Mouse (Mus musculus) heart, postnatal 0 days (tissue): Measurements from ENCODE around the gene Cask. TPM values are rescaled to one million over a fixed set of nuclear protein-coding genes. Genes with fewer than 3 reads are reported as not detected.
"Not testable (repeated sequence)": the region's sequence is repeated elsewhere in the genome, so short reads cannot be mapped to it uniquely, and the experiment has no call there.

ENCODE experiments used
- ATAC-seq: fragments of 200-750 bp; cut with Nextera tagmentation; 2 replicates; pipeline ENCODE4 v1.8.0; 2017; ENCODE audit warnings: low read depth, moderate number of reproducible peaks, moderate library complexity; ENCODE audit not compliant: insufficient read depth
- DNase-seq: peaks from one replicate; pipeline ENCODE4 v3.0.0-alpha.2; 2016; ENCODE audit warnings: low spot score
- H3K27ac ChIP-seq: fragments of 300-500 bp; sonication (generic); 2 replicates; pipeline ENCODE4 v1.5.1; 2014; ENCODE audit warnings: low read depth, mild to moderate bottlenecking
- H3K27me3 ChIP-seq: fragments of 300-500 bp; sonication (generic); 2 replicates; pipeline ENCODE4 v1.6.1; 2014; ENCODE audit warnings: low read length, mixed read lengths; ENCODE audit not compliant: control insufficient read depth, insufficient read depth
- H3K36me3 ChIP-seq: fragments of 300-500 bp; sonication (generic); replicated peaks from 2 replicates; pipeline ENCODE4 v1.6.1; 2014; ENCODE audit warnings: low read length, mixed read lengths; ENCODE audit not compliant: control insufficient read depth, insufficient read depth
- H3K4me1 ChIP-seq: fragments of 300-500 bp; sonication (generic); 2 replicates; pipeline ENCODE4 v1.6.1; 2014; ENCODE audit warnings: antibody characterized with exemption; ENCODE audit not compliant: control insufficient read depth, insufficient read depth
- H3K4me2 ChIP-seq: fragments of 300-500 bp; sonication (generic); 2 replicates; pipeline ENCODE4 v1.6.1; 2014; ENCODE audit warnings: low read depth, mild to moderate bottlenecking, low read length, moderate library complexity
- H3K4me3 ChIP-seq: fragments of 300-500 bp; sonication (generic); 2 replicates; pipeline ENCODE4 v1.5.1; 2014; ENCODE audit warnings: low read depth, low read length
- H3K9ac ChIP-seq: fragments of 300-500 bp; sonication (generic); replicated peaks from 2 replicates; pipeline ENCODE4 v1.6.1; 2014; ENCODE audit warnings: low read depth, low read length, mixed read lengths
- H3K9me3 ChIP-seq: fragments of 300-500 bp; sonication (generic); replicated peaks from 2 replicates; pipeline ENCODE4 v1.6.1; 2016; ENCODE audit warnings: low read length; ENCODE audit not compliant: control insufficient read depth
- CTCF ChIP-seq: IDR thresholded peaks from 2 replicates; pipeline ENCODE4 v1.5.1; 2016; ENCODE audit warnings: antibody characterized with exemption, control low read depth, low read depth
- EP300 ChIP-seq: IDR thresholded peaks from 2 replicates; pipeline ENCODE4 v1.6.1; 2016; ENCODE audit warnings: antibody characterized with exemption, low read depth
- WGBS: fragments of 180-500 bp; shearing (Covaris S2); extraction: QIAGEN DNeasy Blood & Tissue Kit; methylation state at CpG from one replicate; pipeline ENCODE4 v1.1.7; 2014; 5-methylcytosine and 5-hydroxymethylcytosine counted together
- polyA plus RNA-seq: library from polyadenylated mRNA; unstranded; fragments of >200 nt; fragmentation: Nextera tagmentation; extraction: Ambion mirVana; gene quantifications from 2 replicates; pipeline ENCODE4 v1.2.1, GENCODE M21; 2015
- total RNA-seq: library from RNA; depleted of rRNA; stranded (reverse); fragments of >200 nt; gene quantifications from 2 replicates; pipeline ENCODE4 v1.2.3, GENCODE M21; 2014; ENCODE audit warnings: low replicate concordance

Cask gene
- total and polyA plus RNA-seq, 2 experiments from 2014 or later, result 4.5 to 23.1 TPM

GRCm38 (mm10) chrX:13822792-13823191 lies 28.4 kb downstream of the Cask start:
- H3K27me3 ChIP-seq, result no peaks in the 10 kb centered on the region
- TF ChIP-seq CTCF, result no peak
- no peak for TF ChIP-seq EP300
- 58% methylated on average over 1 of the region's 1 CpGs for whole genome bisulfite sequencing

GRCm38 (mm10) chrX:13798754-13799153 lies 52.4 kb downstream of the Cask start:
- 47% methylated on average over 2 of the region's 2 CpGs for whole genome bisulfite sequencing
- no peaks in the 10 kb centered on the region for H3K27me3 ChIP-seq
- no peaks in the 10 kb centered on the region for H3K9me3 ChIP-seq
- no peak overlapping the region for H3K4me3 ChIP-seq
- no peak for ATAC-seq
- no peak for TF ChIP-seq CTCF
- no peak for TF ChIP-seq EP300
- no peak overlapping the region for H3K4me2 ChIP-seq
- no peaks in the 10 kb centered on the region for H3K4me1 ChIP-seq
- no peak for DNase-seq
- no peak overlapping the region for H3K27ac ChIP-seq
- no peaks in the 10 kb centered on the region for H3K36me3 ChIP-seq
- H3K9ac ChIP-seq, result no peak overlapping the region

More at GRCm38 (mm10) chrX:13822792-13823191, 28.4 kb downstream of the Cask start:
- no peak overlapping the region for H3K27ac ChIP-seq
- H3K9me3 ChIP-seq, result no peaks in the 10 kb centered on the region
- no peak overlapping the region for H3K4me3 ChIP-seq
- no peak overlapping the region for H3K4me2 ChIP-seq
- no peaks in the 10 kb centered on the region for H3K36me3 ChIP-seq
- DNase-seq (no peak), ATAC-seq (no peak)
- no peaks in the 10 kb centered on the region for H3K4me1 ChIP-seq
- H3K9ac ChIP-seq, result no peak overlapping the region

- Histone ChIP-seq H3K4me1 (no peaks in the 10 kb centered on the region), H3K9me3 (no peaks in the 10 kb centered on the region), H3K9ac (no peak overlapping the region), H3K27ac (no peak overlapping the region), H3K4me2 (no peak overlapping the region), H3K4me3 (no peak overlapping the region), H3K36me3 (no peaks in the 10 kb centered on the region), H3K27me3 (no peaks in the 10 kb centered on the region)
- WGBS, result 85% methylated on average over 1 of the region's 1 CpGs
- TF ChIP-seq EP300 (no peak), CTCF (no peak)
- ATAC-seq, result no peak
- DNase-seq, result no peak
Observed at GRCm38 (mm10) chrX:13765672-13766071, 85.5 kb downstream of the Cask start.

GRCm38 (mm10) chrX:13765024-13765423 lies 86.1 kb downstream of the Cask start:
- no peak overlapping the region for H3K4me3 ChIP-seq
- H3K27ac ChIP-seq, result no peak overlapping the region
- DNase-seq (no peak), ATAC-seq (no peak)
- WGBS, result 73% methylated on average over 1 of the region's 1 CpGs
- no peak for TF ChIP-seq CTCF
- no peaks in the 10 kb centered on the region for H3K36me3 ChIP-seq
- H3K9me3 ChIP-seq, result no peaks in the 10 kb centered on the region
- no peaks in the 10 kb centered on the region for H3K27me3 ChIP-seq
- H3K4me2 ChIP-seq, result no peak overlapping the region
- H3K9ac ChIP-seq, result no peak overlapping the region
- H3K4me1 ChIP-seq, result no peaks in the 10 kb centered on the region

GRCm38 (mm10) chrX:13757279-13758005 lies 93.7 kb downstream of the Cask start:
- no peak overlapping the region for H3K4me3 ChIP-seq
- ATAC-seq, result no peak
- no peak overlapping the region for H3K9ac ChIP-seq
- TF ChIP-seq EP300 (no peak), CTCF (peak; percentile 34)
- H3K4me1 ChIP-seq, result no peaks in the 10 kb centered on the region
- no peak for DNase-seq
- WGBS, result 22% methylated on average over 3 of the region's 3 CpGs
- no peaks in the 10 kb centered on the region for H3K27me3 ChIP-seq
- no peak overlapping the region for H3K27ac ChIP-seq
- no peaks in the 10 kb centered on the region for H3K36me3 ChIP-seq
- H3K4me2 ChIP-seq, result no peak overlapping the region
- H3K9me3 ChIP-seq, result no peaks in the 10 kb centered on the region

- TF ChIP-seq CTCF (no peak), EP300 (no peak)
- Histone ChIP-seq H3K4me2 (no peak overlapping the region), H3K4me3 (no peak overlapping the region), H3K9ac (no peak overlapping the region), H3K36me3 (no peaks in the 10 kb centered on the region), H3K27ac (no peak overlapping the region), H3K27me3 (no peaks in the 10 kb centered on the region), H3K4me1 (no peaks in the 10 kb centered on the region), H3K9me3 (0 out of 2 replicates have a peak, but pooled peaks cover 4% of the 10 kb centered on the region)
- WGBS, result 26% methylated on average over 2 of the region's 2 CpGs
- no peak for DNase-seq
- ATAC-seq, result no peak
Observed at GRCm38 (mm10) chrX:13741110-13741509, 110.1 kb downstream of the Cask start.

GRCm38 (mm10) chrX:13730785-13731184 lies 120.4 kb downstream of the Cask start:
- not testable (repeated sequence) for H3K9ac ChIP-seq, H3K4me3 ChIP-seq, H3K4me1 ChIP-seq, H3K4me2 ChIP-seq, ATAC-seq, H3K9me3 ChIP-seq, H3K36me3 ChIP-seq, H3K27me3 ChIP-seq, DNase-seq, H3K27ac ChIP-seq
